Mouse (Mus musculus): ENCODE measurements at regions not wholly inside any gene's neighbourhood (a gene's known extent, or its start where the extent isn't known, plus 50 kb on each side); places are given as distances from the start of the nearest gene placed in this dataset.
"Not testable (repeated sequence)": the region's sequence is repeated elsewhere in the genome, so short reads cannot be mapped to it uniquely, and the experiment has no call there.

DNA sequence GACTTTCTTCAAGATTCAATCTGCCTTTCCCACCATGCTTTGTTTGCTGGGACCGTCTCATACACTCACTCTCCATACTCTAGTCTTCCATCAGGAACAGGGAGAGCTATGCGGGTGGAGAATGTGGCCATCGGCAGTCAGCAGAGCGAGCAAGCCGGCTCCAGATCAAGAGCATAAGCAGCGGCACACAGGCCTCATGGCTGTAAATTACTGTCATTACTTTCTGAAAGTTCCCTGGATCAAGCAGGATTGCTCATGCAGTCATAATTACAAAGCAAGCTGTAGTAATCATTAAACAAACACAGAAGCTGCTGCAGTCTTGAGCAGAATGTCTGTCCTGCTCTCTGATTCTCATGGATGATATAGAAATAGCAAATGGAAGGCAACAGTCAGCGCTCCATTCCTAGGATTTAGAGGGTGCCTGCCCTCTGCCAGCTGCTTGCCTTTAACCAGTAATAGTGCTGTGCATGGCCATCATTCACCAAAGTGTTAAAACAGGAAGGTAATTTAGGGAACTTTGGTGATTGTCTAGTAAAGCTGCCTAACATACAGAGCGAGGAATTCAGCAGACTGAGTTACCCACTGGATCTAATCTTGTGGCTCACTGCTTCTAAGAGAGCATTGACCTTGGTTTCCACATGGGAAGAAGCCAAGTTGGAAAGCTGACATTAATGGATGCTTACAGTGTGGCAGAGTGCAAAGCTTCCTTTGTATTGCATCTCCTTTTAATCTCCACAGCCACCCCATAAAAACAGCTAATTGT is 298.2 kb downstream of the 1190002N15Rik start:
- peak; percentile 25 for DNase-seq

DNA sequence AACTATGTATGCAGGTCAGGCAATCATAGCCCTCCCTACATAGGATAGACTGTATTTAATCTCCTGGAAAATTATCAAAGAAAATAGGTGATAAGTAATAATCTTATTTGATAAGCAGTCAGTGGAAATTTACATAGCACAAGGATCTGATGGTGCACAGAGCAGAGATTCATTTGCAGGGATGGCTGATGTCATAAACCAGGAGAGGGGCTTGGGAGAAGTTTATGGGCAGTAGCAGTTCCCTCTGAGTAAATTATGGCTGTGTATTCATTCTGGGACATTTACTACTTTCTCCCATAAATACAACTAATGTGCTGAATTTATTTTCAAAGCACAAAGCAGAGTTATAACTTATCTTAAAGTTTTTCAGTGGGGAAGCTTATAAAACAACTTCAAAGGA is 299.3 kb downstream of the 1190002N15Rik start:
- no peak for DNase-seq

DNA sequence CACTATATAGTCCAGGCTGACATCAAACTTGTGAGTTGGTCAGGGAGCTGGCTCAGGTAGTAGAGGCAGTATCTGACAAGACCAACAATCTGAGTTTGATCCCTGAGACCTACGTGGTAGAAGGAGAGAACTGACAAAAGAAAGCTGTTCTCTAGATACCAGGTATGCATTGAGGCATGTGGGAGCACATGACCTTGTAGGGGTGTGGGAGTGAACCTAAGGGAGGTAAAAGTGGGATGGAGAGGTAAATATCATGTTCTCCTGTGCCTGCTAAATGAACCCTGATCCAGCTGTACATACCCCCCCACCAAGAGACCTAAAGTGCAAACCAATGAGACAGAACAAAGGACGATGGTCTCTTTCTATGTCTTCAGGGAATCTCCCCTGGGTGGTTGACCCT is 308.3 kb downstream of the 1190002N15Rik start:
- no peak for DNase-seq

DNA sequence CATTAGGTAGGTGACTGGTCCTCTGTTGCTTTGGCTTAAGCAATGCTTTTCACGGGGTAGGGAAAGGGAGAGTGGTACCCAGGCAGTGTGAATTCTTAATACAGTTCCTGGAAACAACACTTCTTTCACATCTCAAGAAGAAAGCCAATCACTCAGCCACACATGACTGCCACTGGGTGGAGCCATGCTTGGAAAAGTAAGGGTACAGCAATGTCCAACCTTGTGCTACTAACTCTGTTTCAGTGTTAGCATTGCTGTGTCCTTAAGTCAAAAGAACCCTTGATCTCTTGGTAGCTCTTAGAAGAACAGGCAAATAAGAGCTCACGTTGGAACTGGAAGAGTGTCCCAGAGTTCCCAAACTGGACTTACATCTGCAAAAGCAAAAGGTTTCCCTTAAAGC is 318.8 kb downstream of the 1190002N15Rik start:
- no peak for DNase-seq

DNA sequence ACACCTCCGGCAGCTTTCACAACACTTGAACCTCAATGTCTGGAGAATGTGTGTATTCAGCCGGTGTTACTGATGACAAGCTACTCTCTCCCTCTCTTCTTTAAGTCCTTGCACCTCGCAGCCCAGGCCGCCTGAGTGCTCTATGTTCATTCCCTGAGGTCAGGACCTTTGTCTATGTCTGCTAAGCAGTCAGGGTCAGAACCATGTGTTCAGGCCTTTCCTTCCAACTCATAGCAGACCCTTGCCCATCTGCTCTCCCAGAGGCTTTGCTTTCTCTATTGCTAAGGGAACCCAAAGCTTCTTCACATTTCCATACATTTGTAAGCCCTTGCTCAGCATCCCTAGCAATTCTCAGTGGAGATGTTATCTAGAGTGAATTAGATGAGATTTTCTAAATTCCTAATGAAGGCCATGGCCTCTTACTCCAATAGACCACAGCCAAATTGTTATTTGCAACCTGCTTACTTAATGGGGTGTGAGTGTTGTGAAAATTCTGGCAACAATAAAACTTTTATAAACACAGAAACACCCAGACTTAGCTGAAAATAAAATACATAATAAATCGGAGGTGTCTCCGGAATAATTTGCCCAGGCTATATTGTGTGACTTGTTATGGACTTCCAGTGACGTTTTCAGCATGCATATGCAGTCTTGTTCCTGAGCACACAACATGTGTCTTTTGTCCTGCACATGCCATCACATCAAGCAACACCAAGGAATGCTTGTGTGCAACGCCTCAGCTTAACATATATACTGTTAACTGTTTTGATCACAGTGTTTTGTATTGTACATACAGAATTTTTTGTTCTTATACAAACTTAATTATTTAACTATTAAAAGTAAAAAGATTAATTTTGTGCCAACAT is 321.2 kb downstream of the 1190002N15Rik start:
- DNase-seq = no peak

DNA sequence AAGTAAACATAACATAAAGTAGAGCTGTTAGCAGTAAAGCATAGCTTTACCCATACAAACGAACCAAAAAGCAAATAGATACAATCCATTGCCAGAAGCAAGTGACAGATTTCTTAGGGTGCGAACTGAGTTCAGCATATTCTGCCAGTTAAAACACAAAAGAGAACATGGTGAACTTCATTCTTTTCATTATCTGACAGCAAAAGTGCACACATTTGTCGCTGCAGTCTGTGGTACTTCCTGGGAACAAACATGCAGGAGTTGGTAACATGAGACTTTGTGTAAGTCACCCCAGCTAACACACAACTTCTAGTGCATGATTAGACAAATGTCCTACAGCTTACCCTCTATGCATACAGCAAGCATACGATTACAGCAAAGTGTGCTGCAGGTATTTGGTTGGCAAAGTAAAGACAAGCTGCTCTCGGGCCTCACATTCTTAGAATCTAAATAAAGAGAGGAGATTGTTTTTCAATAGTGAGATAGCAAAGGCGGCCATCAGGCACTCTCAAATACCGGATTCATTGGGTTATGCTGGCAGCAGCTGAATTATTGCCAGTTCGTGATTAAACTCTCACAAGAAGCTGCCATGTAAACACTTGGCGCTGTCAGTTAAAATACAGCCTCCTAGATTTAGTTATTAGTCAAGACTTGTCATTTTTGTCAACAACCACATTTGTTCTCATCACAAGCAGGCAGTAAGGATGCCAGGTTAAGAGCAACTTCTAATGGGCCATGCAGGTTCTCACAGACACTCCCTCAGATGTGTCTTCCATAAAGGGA is 327.2 kb downstream of the 1190002N15Rik start:
- DNase-seq = no peak

DNA sequence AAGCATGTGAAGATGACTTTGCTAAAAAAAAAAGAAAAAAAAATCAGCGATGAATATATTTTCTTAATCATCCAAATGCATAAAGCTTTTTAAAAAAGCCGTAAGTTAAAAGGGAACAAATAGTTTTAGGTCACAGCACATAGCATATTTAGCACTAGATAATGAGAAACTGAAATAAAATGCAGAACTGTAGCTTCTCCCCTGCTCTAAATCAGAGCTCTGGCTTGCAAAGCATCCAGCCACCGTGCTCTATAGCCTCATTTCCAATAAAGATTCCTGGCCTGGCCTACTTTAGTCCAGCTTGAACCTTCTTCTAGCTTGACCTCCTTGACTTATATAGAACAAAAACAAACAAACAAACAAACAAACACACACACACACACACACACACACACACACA is 328.9 kb downstream of the 1190002N15Rik start:
- DNase-seq = no peak

DNA sequence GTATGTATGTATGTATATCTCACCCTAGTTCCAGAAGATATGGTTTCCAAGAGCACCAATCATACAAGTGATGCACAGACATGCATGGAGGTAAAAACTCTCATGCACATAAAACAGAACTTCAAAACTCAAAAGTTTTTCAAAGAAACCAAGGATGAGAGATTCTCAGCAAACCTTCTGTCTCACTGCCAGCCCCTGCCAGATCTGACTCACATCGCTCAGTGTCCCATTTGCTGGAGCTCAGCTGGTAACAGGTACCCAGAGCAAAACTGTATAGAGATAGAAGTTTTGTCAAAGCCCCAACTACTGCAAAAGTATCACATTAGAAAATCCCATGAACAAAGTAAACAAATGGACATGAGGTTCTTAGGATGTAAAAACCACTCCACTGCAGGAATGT is 337.0 kb downstream of the 1190002N15Rik start:
- DNase-seq = no peak

DNA sequence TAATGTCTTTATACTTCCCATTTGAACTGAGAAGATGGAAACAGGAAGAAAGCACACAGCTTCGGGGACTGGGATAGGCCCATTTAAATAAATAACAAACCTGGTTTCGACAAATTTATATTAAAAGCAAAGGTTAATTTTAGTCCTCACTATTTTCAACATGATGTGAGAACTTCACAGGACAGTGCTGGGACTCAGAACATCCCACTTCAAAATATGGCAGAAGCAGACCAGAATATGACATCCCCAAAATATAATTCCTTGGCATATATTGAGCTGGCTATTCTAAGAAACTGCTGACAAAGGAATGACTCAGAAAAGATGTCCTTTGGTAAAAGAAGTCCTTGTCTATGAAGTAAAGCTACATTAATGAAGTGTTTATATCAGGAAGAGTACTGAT is 338.0 kb downstream of the 1190002N15Rik start:
- no peak for DNase-seq

DNA sequence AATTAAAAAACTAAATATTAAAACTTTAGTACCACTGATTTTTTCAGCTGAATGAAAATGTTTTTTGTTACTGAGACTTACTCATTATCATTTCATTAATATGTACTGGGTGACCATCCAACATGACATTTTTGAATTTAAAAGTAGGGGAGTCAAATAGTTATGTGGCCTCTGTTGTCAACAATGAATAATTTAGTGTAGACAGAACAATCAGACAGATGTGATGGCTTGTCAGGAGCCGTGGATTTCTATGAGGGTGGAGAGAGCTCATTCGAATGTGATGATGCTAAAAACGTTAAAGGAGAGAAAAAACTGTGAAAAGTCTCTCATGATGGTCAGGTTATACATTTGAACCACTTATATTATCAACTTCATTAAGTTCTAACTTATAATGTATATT is 346.8 kb downstream of the 1190002N15Rik start:
- DNase-seq = no peak

DNA sequence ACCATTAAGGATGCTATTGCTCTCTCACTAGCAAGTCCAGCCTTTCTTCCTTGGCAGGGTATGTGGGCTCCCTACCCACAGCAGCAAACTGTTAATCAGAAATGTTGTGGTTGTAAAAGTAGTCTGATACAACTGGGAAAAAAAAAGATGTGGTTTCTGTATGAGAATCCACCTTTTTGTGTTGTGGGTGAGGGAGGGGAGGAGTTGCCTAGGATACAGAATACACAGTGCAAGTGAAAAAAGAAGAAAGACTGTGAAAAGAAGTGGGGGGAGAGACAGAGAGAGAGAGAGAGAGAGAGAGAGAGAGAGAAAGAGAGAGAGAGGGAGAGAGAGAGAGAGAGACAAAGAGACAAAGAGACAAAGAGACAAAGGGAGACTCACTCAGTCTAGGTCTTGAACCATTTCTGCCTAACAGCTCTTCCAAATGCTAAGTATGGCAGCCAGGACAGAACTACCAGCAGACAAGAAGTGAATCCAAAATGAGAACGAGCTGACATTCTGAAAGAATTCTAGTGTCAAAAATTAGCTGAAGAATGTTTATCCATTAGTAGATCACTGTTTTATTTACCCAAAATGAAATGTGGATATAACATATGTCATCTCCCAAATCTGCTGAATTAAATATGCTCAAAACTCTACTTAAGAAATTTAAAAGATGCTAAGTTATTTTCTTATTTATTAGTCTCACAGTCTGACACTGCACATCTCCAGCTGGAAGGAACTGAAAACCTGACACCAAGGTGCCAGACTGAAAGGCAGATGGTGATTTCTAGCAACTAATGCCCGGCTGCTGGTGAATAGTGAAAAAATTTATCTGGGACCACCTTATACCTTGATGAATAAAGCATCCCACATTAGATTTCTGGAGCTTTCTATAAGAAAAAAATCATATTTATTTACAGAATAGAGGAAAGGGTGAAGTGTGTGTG is 347.7 kb downstream of the 1190002N15Rik start:
- DNase-seq = no peak

DNA sequence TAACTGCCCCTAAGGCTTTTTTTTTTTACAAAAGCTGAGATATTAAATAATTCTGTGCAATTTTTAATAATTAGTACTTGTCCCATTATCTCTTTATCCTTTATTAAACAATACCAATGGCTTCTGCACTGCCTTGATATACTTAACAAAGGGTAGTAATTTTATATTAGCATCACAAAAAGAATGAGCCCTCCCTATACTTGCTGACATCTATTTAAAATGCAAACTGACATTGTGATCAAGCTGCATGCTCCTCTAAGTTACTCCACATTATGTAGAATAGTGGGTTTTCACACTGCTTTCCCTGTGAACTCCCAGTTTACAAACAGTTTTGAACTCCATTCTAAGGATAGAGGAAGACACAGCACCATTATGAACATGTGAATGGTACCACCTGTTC is 349.8 kb downstream of the 1190002N15Rik start:
- DNase-seq = no peak

DNA sequence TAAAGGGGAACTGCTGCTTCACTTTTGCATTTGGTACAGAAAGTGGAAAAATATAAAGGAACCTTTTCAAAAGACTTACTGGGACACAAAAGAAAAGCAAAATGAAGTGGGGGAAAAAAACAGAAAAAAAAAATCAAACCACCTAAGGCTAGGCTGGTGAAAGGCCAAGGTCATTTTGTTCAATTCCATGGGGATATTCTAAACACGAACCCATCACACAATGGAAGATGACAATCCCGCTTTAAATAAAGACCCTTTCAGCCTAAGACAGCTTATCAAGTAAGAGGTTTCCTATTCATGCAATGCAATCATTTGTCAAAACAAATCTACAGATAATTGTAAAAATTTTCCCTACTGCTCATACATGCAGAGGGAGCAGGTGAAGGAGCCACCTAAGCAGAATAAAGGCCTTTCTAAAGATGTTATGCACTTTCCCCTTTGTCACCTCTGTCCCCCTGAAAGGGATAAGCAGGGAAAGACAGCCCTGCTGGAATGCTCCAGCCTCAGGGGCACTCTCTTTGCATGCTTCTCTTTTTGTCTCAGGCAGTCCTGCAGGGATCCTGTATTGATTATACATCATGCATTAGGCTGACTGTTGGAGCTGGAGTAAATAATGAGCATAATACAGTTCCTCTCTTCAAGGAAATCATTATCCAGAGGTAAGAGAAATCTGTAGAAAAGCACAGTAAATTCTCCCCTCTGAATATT is 367.8 kb downstream of the 1190002N15Rik start:
- DNase-seq = peak; percentile 11

DNA sequence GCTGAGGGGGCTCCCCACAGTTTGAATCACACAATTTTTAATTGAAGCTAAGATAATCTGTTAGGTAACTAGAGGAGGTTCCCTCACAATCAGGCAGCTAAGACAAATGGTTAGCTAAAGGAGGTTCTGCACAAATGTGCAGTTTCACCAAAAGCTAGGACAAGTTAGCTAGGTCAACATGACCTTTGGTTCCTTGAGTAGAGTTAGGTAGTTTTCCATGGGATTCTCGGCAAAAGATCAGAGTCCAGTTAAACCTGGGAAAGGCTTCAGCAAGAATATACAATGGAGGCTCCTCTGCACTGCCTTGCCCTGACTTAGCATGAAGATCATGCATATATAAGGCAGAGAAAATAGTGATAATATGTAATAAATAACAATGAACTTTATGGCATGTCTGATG is 374.2 kb downstream of the 1190002N15Rik start:
- DNase-seq = no peak

DNA sequence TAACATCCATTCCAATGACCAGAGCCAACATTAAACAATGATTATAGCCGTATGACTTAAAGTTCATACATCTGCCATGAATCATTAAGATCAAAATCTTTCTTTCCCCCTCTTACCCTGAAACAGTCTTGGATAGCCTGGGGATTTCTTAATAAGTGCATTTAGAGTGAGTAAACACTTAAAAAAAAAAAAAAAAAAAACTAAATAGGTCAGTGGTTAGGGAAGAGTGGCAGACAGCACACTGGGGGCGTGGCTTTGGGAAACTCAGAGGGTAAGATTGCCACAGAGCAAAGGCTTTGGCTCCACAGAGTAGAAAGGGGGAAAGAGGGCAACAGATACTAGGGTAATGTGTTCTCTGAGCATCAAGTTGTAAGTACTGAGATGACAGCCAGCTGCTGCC is 382.3 kb downstream of the 1190002N15Rik start:
- peak; percentile 58 for DNase-seq

DNA sequence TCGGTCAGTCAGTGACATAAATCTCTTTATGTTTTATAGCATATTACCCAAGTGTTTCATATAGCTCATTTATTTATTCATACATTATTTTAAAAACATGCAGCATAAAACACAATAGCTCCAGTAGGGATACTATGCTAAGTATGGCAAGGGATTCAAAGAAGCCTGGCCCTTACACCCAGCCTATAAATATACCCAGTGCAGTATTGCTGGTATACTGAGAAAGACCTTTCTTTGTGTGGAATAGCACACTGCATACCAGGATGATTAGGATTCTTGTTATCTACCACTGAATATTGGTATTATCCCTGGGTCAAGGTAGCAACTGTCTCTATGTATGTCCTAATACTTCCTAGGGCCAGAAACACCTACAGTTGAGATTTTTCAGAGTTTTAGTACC is 389.4 kb downstream of the 1190002N15Rik start:
- DNase-seq = no peak

DNA sequence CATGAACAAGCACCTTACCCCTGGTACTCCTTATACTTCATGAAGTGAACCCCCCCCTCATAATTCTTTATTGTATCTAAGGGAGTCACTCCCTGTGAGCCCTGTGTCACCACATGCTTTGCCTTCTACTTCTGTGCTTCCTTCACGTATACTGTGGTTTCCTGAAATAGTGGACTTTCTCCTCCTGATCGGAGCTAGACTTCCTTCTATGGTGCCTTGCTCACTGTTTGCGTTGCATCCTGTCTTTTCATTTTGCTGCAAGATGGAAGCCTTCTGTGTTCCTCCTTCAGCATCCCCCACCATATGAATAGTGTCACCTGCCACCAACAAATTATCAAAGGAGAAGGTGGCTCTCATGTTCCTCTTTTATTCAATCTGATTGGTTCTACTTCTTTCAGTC is 391.1 kb downstream of the 1190002N15Rik start:
- no peak for DNase-seq

DNA sequence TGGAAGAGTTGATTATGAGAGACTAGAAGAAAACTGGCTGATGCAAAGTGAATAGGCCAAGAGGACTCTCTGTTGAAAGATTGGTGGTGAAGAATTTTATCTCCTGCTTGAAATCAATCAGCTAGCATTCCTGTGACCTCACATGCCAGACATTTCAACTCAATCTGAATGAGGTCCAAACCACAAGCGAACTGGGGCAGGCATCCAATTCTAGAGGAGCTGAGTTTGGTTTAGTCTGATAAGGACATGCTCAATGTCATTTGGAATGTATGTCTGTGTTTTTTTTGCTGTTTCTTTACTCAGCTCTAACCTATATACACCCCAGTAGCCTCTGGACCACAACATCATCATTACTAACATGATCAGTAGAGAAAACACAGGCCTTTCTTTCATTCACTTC is 401.4 kb downstream of the 1190002N15Rik start:
- DNase-seq = no peak

DNA sequence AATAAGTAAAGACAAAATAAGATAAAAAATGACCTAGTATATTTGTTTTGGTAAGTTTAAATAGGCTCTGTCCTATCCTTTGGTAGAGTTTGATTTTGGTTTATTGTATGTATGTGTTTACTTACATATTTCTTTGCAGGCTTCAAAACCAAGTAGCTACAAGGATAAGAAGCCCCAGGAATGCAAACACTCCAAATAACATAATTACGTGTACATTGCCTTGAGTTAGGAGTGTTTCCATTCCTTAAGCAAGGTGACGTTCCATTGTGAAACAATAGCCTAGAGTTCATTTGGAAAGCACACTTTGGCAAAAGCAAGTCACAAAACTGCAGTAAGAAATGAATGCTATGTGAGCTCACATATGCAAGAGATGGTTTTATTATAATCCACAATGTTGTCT is 404.2 kb downstream of the 1190002N15Rik start:
- no peak for DNase-seq

DNA sequence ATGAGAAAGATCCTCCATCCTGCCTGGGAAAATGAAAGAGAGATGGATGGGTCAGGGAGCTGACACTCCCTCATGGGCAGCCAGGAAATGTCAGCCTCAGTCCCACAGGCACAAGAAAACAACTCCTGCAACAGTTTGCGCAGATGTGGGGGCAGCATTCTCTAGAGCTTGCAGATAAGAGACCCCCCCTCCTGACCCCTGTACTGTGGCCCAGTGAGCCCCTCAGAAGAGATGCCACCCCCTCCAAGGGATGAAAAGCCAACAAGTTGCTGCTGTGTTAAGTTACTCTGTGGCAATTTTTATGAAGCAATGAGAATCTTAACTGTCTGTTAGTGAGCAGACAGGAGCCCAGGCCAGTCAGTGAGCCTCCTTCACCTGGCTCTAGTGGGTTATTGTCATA is 406.5 kb downstream of the 1190002N15Rik start:
- no peak for DNase-seq

DNA sequence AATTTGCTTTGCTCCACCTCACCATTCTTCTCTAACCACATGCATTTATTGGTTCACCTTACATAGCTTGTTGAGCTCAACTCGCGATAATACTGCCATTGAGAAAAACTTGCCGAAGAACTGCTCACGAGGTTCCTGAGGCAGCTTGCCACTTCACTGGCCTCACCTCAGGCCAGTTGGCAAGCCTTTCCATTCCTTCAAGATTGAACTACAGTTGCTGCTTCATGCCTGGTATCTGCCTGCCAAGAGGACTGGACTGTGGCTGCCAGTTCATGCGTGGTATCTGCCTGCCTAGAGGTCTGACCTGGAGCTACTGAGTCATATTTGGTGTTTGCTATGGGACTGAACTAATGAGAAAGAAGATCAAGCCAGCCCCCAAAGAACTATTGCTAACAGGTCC is 420.9 kb downstream of the 1190002N15Rik start:
- no peak for DNase-seq

DNA sequence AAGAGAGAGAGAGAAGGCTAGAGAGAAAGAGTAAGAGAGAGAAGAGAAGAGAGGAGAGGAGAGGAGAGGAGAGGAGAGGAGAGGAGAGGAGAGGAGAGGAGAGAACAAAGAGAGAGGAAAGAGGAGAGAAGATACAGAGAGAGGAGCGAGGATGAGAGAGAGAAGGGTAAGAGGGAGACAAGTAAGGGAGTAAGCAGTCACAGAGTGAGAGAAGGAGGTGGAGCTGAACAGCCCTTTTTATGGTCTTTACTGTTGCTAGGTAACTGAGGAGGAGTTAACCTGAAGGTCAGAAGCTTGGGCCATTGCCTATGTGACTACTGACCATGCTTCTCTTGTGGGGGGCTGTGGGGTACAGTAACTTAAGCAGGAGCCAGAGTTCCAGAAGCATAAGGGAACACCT is 430.2 kb downstream of the 1190002N15Rik start:
- DNase-seq = not testable (repeated sequence)

Measured in retina, postnatal 1 day (tissue).